Mouse (Mus musculus): ENCODE data around the gene Oxct2b. TPM values are rescaled to one million over a fixed set of nuclear protein-coding genes. Genes with fewer than 3 reads are reported as not detected.
A peak's percentile ranks its signal among the peaks of the same experiment; 100 is the strongest.

Oxct2b gene
- total and polyA plus RNA-seq, 2 experiments, result not detected

- TF ChIP-seq CTCF (IDR thresholded peaks at IDR 0.05; ENCODE audit: low read depth, low read length) (no peak), POLR2A (IDR thresholded peaks at IDR 0.05; ENCODE audit: extremely low read depth, insufficient read depth, low read length) (no peak)
- Histone ChIP-seq H3K79me2 (ENCODE audit: control insufficient read depth, insufficient read depth, low read length) (no peaks in the 10 kb centered on the region), H3K4me1 (ENCODE audit: control insufficient read depth, insufficient read depth, low read length) (no peaks in the 10 kb centered on the region), H3K4me3 (ENCODE audit: insufficient read depth, low read depth, low read length) (no peak overlapping the region), H3K9ac (ENCODE audit: low read depth, low read length) (no peak overlapping the region), H3K27ac (replicated peaks; ENCODE audit: insufficient read depth, low read depth, low read length) (no peak overlapping the region), H3K27me3 (ENCODE audit: control insufficient read depth, insufficient read depth, low read length) (no peaks in the 10 kb centered on the region; the same call in 1 of the 2 replicates), H3K36me3 (ENCODE audit: control insufficient read depth, insufficient read depth, low read length) (peaks cover 3% of the 10 kb centered on the region; the same call in 1 of the 2 replicates)
- no peak for DNase-seq (ENCODE audit: extremely low read depth, low read depth, low spot score)
- 88% methylated on average over 2 of the region's 2 CpGs for WGBS
Measured at GRCm38 (mm10) chr4:123121286-123121685, 5.2 kb downstream of the Oxct2b start.

GRCm38 (mm10) chr4:123126626-123127025 lies 10.6 kb downstream of the Oxct2b start:
- H3K4me1 ChIP-seq (ENCODE audit: control insufficient read depth, insufficient read depth, low read length), result no peaks in the 10 kb centered on the region
- 79% methylated on average over 7 of the region's 7 CpGs for WGBS
- no peak for DNase-seq (ENCODE audit: extremely low read depth, low read depth, low spot score)
- no peak overlapping the region for H3K27ac ChIP-seq (replicated peaks; ENCODE audit: insufficient read depth, low read depth, low read length)
- no peaks in the 10 kb centered on the region for H3K79me2 ChIP-seq (ENCODE audit: control insufficient read depth, insufficient read depth, low read length)
- H3K9ac ChIP-seq (ENCODE audit: low read depth, low read length), result no peak overlapping the region
- no peaks in the 10 kb centered on the region for H3K27me3 ChIP-seq (ENCODE audit: control insufficient read depth, insufficient read depth, low read length)
- H3K4me3 ChIP-seq (ENCODE audit: insufficient read depth, low read depth, low read length), result no peak overlapping the region
- H3K36me3 ChIP-seq (ENCODE audit: control insufficient read depth, insufficient read depth, low read length), result peaks cover 42% of the 10 kb centered on the region
- TF ChIP-seq POLR2A (IDR thresholded peaks at IDR 0.05; ENCODE audit: extremely low read depth, insufficient read depth, low read length) (no peak), CTCF (IDR thresholded peaks at IDR 0.05; ENCODE audit: low read depth, low read length) (no peak)

GRCm38 (mm10) chr4:123127051-123127450 lies 11.0 kb downstream of the Oxct2b start:
- TF ChIP-seq POLR2A (IDR thresholded peaks at IDR 0.05; ENCODE audit: extremely low read depth, insufficient read depth, low read length) (no peak), CTCF (IDR thresholded peaks at IDR 0.05; ENCODE audit: low read depth, low read length) (no peak)
- H3K9ac ChIP-seq (ENCODE audit: low read depth, low read length), result no peak overlapping the region
- H3K36me3 ChIP-seq (ENCODE audit: control insufficient read depth, insufficient read depth, low read length), result peaks cover 47% of the 10 kb centered on the region
- no peaks in the 10 kb centered on the region for H3K27me3 ChIP-seq (ENCODE audit: control insufficient read depth, insufficient read depth, low read length)
- DNase-seq (ENCODE audit: extremely low read depth, low read depth, low spot score), result no peak
- H3K4me1 ChIP-seq (ENCODE audit: control insufficient read depth, insufficient read depth, low read length), result no peaks in the 10 kb centered on the region
- H3K27ac ChIP-seq (replicated peaks; ENCODE audit: insufficient read depth, low read depth, low read length), result no peak overlapping the region
- H3K79me2 ChIP-seq (ENCODE audit: control insufficient read depth, insufficient read depth, low read length), result no peaks in the 10 kb centered on the region
- 90% methylated on average over 4 of the region's 4 CpGs for WGBS
- no peak overlapping the region for H3K4me3 ChIP-seq (ENCODE audit: insufficient read depth, low read depth, low read length)

GRCm38 (mm10) chr4:123137551-123137950 lies 21.5 kb downstream of the Oxct2b start:
- no peak for DNase-seq (ENCODE audit: extremely low read depth, low read depth, low spot score)
- Histone ChIP-seq H3K36me3 (ENCODE audit: control insufficient read depth, insufficient read depth, low read length) (peaks cover 33% of the 10 kb centered on the region), H3K27ac (replicated peaks; ENCODE audit: insufficient read depth, low read depth, low read length) (no peak overlapping the region), H3K27me3 (ENCODE audit: control insufficient read depth, insufficient read depth, low read length) (no peaks in the 10 kb centered on the region), H3K4me3 (ENCODE audit: insufficient read depth, low read depth, low read length) (no peak overlapping the region), H3K4me1 (ENCODE audit: control insufficient read depth, insufficient read depth, low read length) (peaks cover 4% of the 10 kb centered on the region), H3K9ac (ENCODE audit: low read depth, low read length) (no peak overlapping the region), H3K79me2 (ENCODE audit: control insufficient read depth, insufficient read depth, low read length) (peaks cover 3% of the 10 kb centered on the region; the same call in 1 of the 2 replicates)
- TF ChIP-seq POLR2A (IDR thresholded peaks at IDR 0.05; ENCODE audit: extremely low read depth, insufficient read depth, low read length) (no peak), CTCF (IDR thresholded peaks at IDR 0.05; ENCODE audit: low read depth, low read length) (no peak)
- 80% methylated on average over 3 of the region's 3 CpGs for WGBS

GRCm38 (mm10) chr4:123139513-123140154 lies 23.6 kb downstream of the Oxct2b start, which contains the start of gene Ppie:
TSS of gene Ppie (minus strand) at chr4:123139951.
- Histone ChIP-seq H3K27me3 (ENCODE audit: control insufficient read depth, insufficient read depth, low read length) (no peaks in the 10 kb centered on the region), H3K4me3 (ENCODE audit: insufficient read depth, low read depth, low read length) (peak within 1 kb of the TSS; percentile 95), H3K4me1 (ENCODE audit: control insufficient read depth, insufficient read depth, low read length) (peaks cover 4% of the 10 kb centered on the region), H3K79me2 (ENCODE audit: control insufficient read depth, insufficient read depth, low read length) (peaks cover 3% of the 10 kb centered on the region; the same call in 1 of the 2 replicates), H3K27ac (replicated peaks; ENCODE audit: insufficient read depth, low read depth, low read length) (peak within 1 kb of the TSS; percentile 85), H3K9ac (ENCODE audit: low read depth, low read length) (peak within 1 kb of the TSS; percentile 82), H3K36me3 (ENCODE audit: control insufficient read depth, insufficient read depth, low read length) (peaks cover 18% of the 10 kb centered on the region)
- DNase-seq (ENCODE audit: extremely low read depth, low read depth, low spot score), result peak; percentile 89
- WGBS, result under 1% methylated on average over 34 of the region's 34 CpGs
- no peak for TF ChIP-seq CTCF (IDR thresholded peaks at IDR 0.05; ENCODE audit: low read depth, low read length)
- TF ChIP-seq POLR2A (IDR thresholded peaks at IDR 0.05; ENCODE audit: extremely low read depth, insufficient read depth, low read length), result peak; percentile 65; the same call in 1 of the 2 replicates
